Mouse (Mus musculus) ES-E14 (cell line): ENCODE measurements around the gene Stk10. TPM values are rescaled to one million over a fixed set of nuclear protein-coding genes. Genes with fewer than 3 reads are reported as not detected.

Experiments
- DNase-seq: peaks from one replicate; pipeline ENCODE4 v3.0.0-alpha.2; 2013; ENCODE audit warnings: low read depth, low spot score
- H3K27ac ChIP-seq: 2 replicates; pipeline ENCODE4 v1.5.1; 2012; ENCODE audit warnings: low read depth, mild to moderate bottlenecking, low read length, moderate library complexity, mixed read lengths; ENCODE audit not compliant: poor library complexity, insufficient read depth, severe bottlenecking
- H3K36me3 ChIP-seq: 2 replicates; pipeline ENCODE4 v1.6.1; 2012; ENCODE audit warnings: mild to moderate bottlenecking, low read length, moderate library complexity, mixed read lengths; ENCODE audit not compliant: control insufficient read depth, poor library complexity, insufficient read depth, severe bottlenecking
- H3K4me1 ChIP-seq, 2 experiments: fragments of 150-350 bp in 1 of 2; sonication (generic) in 1 of 2; 2 replicates each; pipeline ENCODE4 v1.6.1; 2012; ENCODE audit warnings: low read length in 2 of 2, mild to moderate bottlenecking in 1 of 2, mixed read lengths in 1 of 2; ENCODE audit not compliant: control insufficient read depth in 2 of 2, insufficient read depth in 2 of 2, poor library complexity in 1 of 2
- H3K4me3 ChIP-seq, 2 experiments: fragments of 150-350 bp in 1 of 2; sonication (generic) in 1 of 2; 2 replicates each; pipeline ENCODE4 v1.5.1; 2012; ENCODE audit warnings: low read length in 2 of 2, low read depth in 1 of 2, mild to moderate bottlenecking in 1 of 2, mixed read lengths in 1 of 2; ENCODE audit not compliant: insufficient read depth in 1 of 2, poor library complexity in 1 of 2, severe bottlenecking in 1 of 2
- H3K9ac ChIP-seq: 2 replicates; pipeline ENCODE4 v1.6.1; 2012; ENCODE audit warnings: low read depth, mild to moderate bottlenecking, low read length, mixed read lengths; ENCODE audit not compliant: poor library complexity, insufficient read depth, severe bottlenecking
- H3K9me3 ChIP-seq: fragments of 150-350 bp; sonication (generic); 2 replicates; pipeline ENCODE4 v1.6.1; 2012; ENCODE audit warnings: low read depth, mild to moderate bottlenecking, low read length; ENCODE audit not compliant: control insufficient read depth, insufficient read depth
- CHD2 ChIP-seq: IDR thresholded peaks from 2 replicates; pipeline ENCODE4 v1.6.1; 2014; ENCODE audit warnings: mild to moderate bottlenecking, low read depth, low read length, inconsistent platforms
- HCFC1 ChIP-seq: IDR thresholded peaks from 2 replicates; pipeline ENCODE4 v1.6.1; 2012; ENCODE audit warnings: low read length, inconsistent platforms, borderline replicate concordance; ENCODE audit not compliant: insufficient read depth
- MAFK ChIP-seq: IDR thresholded peaks from 2 replicates; pipeline ENCODE4 v1.6.1; 2014; ENCODE audit warnings: mild to moderate bottlenecking, low read depth, low read length, inconsistent platforms; ENCODE audit not compliant: insufficient read depth
- ZC3H11A ChIP-seq: IDR thresholded peaks from 2 replicates; pipeline ENCODE4 v1.6.1; 2012; ENCODE audit warnings: low read depth, mild to moderate bottlenecking, inconsistent platforms, low read length, borderline replicate concordance
- ZNF384 ChIP-seq: IDR thresholded peaks from 2 replicates; pipeline ENCODE4 v1.6.1; 2012; ENCODE audit warnings: low read depth, low read length, inconsistent platforms
- in situ Hi-C, 2 experiments: fragments of 600-800 bp; cut with MboI; formaldehyde crosslinking; loops; one replicate each; pipeline ENCODE4 v1.15.1; 2025; ENCODE audit warnings: low sequenced_read_pairs in 2 of 2, inconsistent platforms in 1 of 2; ENCODE audit not compliant: unreplicated experiment in 2 of 2
- total RNA-seq: library from RNA; depleted of rRNA; stranded (reverse); fragments of 300-350 nt; gene quantifications from 2 replicates; pipeline ENCODE4 v1.2.3, GENCODE M21; 2012

The Stk10 gene
- total RNA-seq, 1 experiment, result 9.8 TPM

DNA sequence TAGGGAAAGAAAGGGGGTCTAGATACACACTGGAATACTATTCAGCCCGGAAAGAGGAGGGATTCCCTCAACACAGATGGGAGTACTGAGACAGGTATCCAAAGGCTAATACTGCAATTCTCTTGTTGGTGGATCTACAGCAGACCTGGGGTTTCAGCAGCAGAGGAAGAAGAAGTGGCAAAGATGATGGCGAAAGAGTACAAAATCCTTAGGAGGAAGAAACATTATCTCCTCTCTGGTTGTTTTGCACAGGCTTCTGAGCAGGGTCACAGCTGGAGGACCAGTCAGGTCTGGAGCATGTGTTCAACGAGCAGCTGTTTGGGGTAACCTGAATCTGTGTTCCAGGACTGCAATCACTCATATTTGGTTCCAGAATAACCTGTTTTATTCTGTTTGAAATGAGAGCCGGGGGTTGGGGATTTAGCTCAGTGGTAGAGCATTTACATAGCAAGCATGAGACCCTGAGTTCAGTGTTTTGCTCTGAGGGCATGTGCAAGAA is 96.7 kb downstream of the Stk10 start:
- H3K9me3 ChIP-seq, result no peaks in the 10 kb centered on the region
- H3K4me3 ChIP-seq, result no peak overlapping the region
- H3K9ac ChIP-seq, result no peak overlapping the region
- DNase-seq, result no peak
- 0 out of 4 replicates have a peak, but pooled peaks cover 0 to 1% of the 10 kb centered on the region in 2 experiments for H3K4me1 ChIP-seq
- no peaks in the 10 kb centered on the region for H3K36me3 ChIP-seq
- in situ Hi-C loops, result no loop called here
- no peak overlapping the region for H3K27ac ChIP-seq
- TF ChIP-seq HCFC1 (no peak), ZNF384 (no peak), ZC3H11A (no peak), CHD2 (no peak), MAFK (no peak)

DNA sequence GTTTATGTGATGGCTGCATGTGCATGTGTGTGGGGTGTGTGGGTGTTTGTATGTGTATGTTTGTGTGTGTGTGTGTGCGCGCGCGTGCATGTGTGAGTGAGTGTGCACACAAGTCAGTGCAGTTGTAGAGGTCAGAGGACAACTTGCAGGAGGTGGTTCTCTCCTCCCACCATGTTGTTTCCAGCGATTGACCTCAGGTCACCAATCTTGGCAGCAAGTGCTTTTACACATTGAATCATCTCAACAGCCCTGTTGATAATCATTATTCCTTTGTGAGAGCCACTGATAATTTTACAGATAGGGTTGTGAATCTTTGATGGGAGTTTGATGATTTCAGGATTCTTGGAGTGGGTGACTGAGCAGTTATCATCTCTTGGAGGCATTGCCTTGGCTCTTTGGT is 99.6 kb downstream of the Stk10 start:
- H3K4me1 ChIP-seq, result 0 out of 4 replicates have a peak, but pooled peaks cover 0 to 1% of the 10 kb centered on the region in 2 experiments
- no peak for DNase-seq
- in situ Hi-C loops, result no loop called here
- no peak overlapping the region for H3K9ac ChIP-seq
- H3K27ac ChIP-seq, result no peak overlapping the region
- H3K9me3 ChIP-seq, result no peaks in the 10 kb centered on the region
- H3K36me3 ChIP-seq, result no peaks in the 10 kb centered on the region
- H3K4me3 ChIP-seq, result no peak overlapping the region
- no peak for TF ChIP-seq ZC3H11A
- no peak for TF ChIP-seq MAFK
- TF ChIP-seq HCFC1, result no peak
- no peak for TF ChIP-seq ZNF384
- TF ChIP-seq CHD2, result no peak

DNA sequence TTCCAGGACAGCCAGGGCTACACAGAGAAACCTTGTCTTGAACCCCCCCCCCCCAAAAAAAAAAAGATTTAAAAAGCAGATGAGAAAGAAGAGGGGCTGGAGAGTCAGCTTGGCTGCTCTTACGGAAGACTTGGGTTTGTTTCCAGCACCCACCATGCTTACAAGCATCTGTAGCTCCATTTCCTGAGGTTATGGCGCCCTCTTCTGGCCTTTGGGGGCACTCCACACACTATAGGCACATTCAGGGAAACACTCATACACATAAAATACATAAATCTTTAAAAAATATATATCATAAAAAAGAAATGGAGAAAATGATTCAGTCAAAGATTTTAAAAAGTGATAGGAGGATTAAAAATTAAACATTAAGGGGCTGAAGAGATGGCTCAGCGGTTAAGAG is 100.4 kb downstream of the Stk10 start:
- peak; percentile 58 for DNase-seq
- no peak overlapping the region for H3K27ac ChIP-seq
- H3K9me3 ChIP-seq, result no peaks in the 10 kb centered on the region
- H3K4me1 ChIP-seq, result 0 out of 4 replicates have a peak, but pooled peaks cover 0 to 1% of the 10 kb centered on the region in 2 experiments
- H3K4me3 ChIP-seq, result no peak overlapping the region
- in situ Hi-C loops, result no loop called here
- TF ChIP-seq ZC3H11A, result peak; percentile 69; the same call in 1 of the 2 replicates
- TF ChIP-seq ZNF384, result no peak
- H3K36me3 ChIP-seq, result no peaks in the 10 kb centered on the region
- H3K9ac ChIP-seq, result no peak overlapping the region

DNA sequence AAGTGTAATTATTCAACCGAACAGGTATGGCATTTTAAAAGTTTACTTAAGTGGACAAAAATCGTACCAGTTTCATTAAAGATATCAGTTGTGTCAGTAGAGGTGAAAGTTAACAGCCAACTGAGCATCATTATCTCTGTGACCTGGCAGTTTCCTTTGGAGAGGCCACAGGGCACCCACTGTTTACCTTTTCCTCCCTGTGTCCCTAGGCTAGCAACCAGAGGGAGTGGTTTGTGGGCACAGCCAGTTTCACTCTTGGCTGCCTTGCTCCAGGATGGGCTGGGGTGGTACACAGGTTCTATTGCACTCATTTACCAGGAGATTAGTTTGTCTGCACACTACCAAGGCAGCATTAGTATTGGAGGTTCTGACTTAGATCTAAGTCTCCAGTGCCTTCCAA is 101.0 kb downstream of the Stk10 start:
- Histone ChIP-seq H3K27ac (no peak overlapping the region), H3K4me1 (0 out of 4 replicates have a peak, but pooled peaks cover 0 to 1% of the 10 kb centered on the region in 2 experiments), H3K4me3 (no peak overlapping the region), H3K9me3 (no peaks in the 10 kb centered on the region), H3K9ac (no peak overlapping the region), H3K36me3 (no peaks in the 10 kb centered on the region)
- no peak for TF ChIP-seq ZC3H11A
- no peak for TF ChIP-seq MAFK
- no peak for TF ChIP-seq ZNF384
- TF ChIP-seq HCFC1, result no peak
- no peak for TF ChIP-seq CHD2
- no peak for DNase-seq
- in situ Hi-C loops, result no loop called here

DNA sequence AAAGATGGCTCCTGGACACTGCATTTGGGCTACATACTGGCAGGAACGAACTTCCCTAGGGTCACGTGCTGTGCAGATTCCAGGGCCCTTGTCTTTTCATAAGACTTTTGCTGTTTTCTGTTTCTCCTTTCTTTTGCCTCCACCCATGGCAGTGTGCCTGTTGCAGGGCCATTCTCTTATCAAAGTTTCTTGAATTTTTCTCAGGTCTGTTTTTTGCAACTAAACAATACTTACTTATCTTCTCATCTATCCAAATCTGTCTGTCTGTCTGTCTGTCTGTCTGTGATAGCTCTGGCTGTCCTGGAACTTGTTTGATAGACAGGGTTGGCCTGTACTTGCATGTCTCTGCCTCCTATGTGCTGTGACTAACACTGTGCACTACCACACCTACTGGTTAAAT is 101.7 kb downstream of the Stk10 start:
- Histone ChIP-seq H3K4me3 (no peak overlapping the region), H3K27ac (no peak overlapping the region), H3K4me1 (0 out of 4 replicates have a peak, but pooled peaks cover 0 to 1% of the 10 kb centered on the region in 2 experiments), H3K9ac (no peak overlapping the region), H3K9me3 (no peaks in the 10 kb centered on the region), H3K36me3 (no peaks in the 10 kb centered on the region)
- in situ Hi-C loops, result no loop called here
- TF ChIP-seq ZC3H11A (no peak), HCFC1 (no peak), MAFK (no peak), ZNF384 (no peak), CHD2 (no peak)
- DNase-seq, result no peak
